Mouse (Mus musculus): ENCODE data around the gene Cbr2.
A peak's percentile ranks its signal among the peaks of the same experiment; 100 is the strongest.
"Not testable (repeated sequence)": the region's sequence is repeated elsewhere in the genome, so short reads cannot be mapped to it uniquely, and the experiment has no call there.

Gene Cbr2

GRCm38 (mm10) chr11:120731858-120732680 lies at the start of gene Cbr2:
Gene Cbr2, minus strand, starts transcription at chr11:120732114.
- peak; percentile 56 to 65 for DNase-seq (ENCODE audit: low spot score in 2 of 2)

DNA sequence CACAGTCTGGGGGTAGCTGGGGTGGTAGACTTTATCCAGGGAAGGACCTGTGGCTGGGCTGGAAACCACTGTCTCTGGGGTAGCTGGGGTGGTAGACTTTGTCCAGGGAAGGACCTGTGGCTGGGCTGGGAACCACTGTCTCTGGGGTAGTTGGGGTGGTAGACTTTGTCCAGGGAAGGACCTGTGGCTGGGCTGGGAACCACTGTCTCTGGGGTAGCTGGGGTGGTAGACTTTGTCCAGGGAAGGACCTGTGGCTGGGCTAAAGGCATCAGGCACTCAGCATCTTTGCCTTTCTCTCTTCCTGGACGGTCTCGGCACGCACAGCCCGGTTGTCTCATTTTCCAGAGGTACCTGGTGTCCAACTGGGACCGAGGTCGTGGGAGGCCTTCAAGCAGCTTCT lies 49.4 kb upstream of the Cbr2 start:
- DNase-seq (ENCODE audit: low spot score in 2 of 2), result not testable (repeated sequence)

- no peak for DNase-seq (ENCODE audit: low spot score in 2 of 2)
These were observed 48.0 kb upstream of the Cbr2 start for GRCm38 (mm10) chr11:120779876-120780275.

DNA sequence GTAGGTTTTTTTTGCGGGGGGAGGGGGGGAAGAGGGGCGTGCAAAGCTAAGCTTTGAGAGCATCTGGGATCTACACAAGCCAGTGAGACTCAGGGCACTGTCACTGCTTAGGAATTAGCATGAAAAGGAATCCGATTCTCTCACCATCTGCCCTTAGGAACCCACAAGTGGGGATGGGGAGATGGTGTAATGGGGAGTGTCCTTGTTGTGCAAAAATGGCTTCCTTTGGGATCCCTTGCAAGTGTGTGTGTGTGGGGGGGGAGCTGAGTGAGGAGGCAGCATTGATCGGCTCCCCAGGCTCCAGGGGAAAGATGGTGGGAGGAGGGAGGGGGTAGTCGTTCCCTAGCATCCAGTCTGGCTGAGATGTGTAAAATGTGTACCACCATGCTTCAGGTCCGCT lies 45.2 kb upstream of the Cbr2 start:
- DNase-seq (ENCODE audit: low spot score in 2 of 2), result no peak

DNA sequence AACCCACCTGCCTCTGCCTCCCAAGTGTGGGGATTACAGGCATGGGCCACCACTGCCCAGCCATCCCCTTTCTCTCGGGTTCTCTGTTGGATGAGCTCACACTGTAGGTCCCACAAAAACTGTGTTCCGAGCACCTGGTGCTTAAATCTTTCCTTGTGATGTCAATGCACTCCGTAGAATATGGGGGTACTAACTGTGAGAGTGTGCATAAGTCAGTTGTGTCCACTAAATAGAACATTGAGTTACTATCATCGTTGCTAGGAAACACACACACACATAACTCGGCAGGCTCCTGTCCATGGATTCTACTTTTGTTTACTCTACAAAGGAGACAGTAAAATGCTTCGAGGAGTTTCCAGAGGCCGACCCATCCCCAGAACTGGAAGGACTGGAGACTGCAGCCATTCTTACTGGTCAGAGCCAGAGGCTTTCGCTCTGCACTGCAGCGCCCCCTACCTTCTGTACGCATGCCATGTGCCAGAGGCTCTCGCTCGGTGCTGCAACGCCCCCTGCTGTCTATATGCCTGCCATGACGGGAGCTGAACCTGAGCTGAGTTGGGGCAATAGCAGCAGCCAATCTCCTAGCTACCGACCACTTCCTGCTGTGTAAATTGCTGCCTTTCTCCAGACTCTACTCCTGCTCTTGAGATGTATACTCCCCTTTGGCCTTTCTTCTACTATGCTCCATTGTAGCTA lies 44.0 kb upstream of the Cbr2 start:
- peak; percentile 91 to 95 for DNase-seq (ENCODE audit: low spot score in 2 of 2)

- no peak for DNase-seq (ENCODE audit: low spot score in 2 of 2)
These were observed 41.7 kb upstream of the Cbr2 start for GRCm38 (mm10) chr11:120773463-120774190.

DNA sequence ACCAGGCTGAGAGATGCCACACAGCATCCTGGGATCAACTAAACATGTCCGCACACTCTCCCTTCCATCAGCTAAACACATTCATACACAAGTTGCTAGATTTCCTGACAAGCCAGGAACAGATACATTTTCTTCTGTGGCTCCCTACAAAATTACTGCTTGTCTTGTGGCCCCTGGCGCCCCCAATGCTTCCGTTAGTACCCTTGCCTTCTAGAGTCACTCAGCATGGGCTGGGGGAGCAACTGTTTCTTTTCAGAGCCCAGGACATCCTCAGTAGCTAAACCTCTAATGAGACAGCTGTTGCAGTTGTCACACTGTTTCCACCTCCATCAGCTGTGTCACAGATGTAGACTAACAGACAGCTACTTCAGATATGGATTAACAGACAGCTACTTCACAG lies 40.8 kb upstream of the Cbr2 start:
- DNase-seq (ENCODE audit: low spot score in 2 of 2), result no peak

DNA sequence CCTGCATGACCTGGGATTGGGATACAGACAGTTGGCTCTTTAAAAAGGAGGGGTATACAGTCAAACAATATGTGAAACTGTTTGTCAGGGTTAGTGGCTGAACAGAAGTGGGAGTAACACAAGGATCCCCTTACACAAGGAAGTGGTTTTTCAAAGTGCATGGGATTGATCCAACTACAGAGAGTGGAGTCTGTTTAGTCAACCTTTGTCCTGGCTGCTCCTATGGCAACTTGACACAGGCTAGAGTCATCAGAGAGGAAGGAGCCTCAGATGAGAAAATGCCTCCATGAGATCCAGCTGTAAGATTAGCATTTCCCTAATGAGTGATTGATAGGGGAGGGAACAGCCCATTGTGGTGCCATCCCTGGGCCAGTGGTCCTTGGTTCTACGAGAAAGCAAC lies 36.3 kb upstream of the Cbr2 start:
- no peak for DNase-seq (ENCODE audit: low spot score in 2 of 2)

DNA sequence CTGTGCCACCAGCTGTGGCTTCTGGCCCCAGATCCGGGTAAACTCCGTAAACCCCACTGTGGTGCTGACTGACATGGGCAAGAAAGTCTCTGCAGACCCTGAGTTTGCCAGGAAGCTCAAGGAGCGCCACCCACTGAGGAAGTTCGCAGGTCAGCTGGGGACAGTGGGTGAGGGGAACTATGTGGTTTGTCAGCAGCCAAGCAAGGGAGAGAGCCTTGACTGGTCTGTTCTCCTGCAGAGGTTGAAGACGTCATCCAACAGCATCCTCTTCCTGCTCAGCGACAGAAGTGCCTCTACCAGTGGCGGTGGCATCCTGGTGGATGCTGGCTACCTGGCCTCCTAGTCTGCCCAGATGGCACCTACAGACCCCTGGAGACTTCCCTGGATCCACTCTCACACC lies 35.1 kb upstream of the Cbr2 start:
- not testable (repeated sequence) for DNase-seq (ENCODE audit: low spot score in 2 of 2)

GRCm38 (mm10) chr11:120763121-120763999 lies 31.4 kb upstream of the Cbr2 start:
- not testable (repeated sequence) for DNase-seq (ENCODE audit: low spot score in 2 of 2)

- DNase-seq (ENCODE audit: low spot score in 2 of 2), result not testable (repeated sequence)
These were observed 30.7 kb upstream of the Cbr2 start, which contains the start of gene Hmga1b for GRCm38 (mm10) chr11:120762672-120763041. Gene Hmga1b, plus strand, starts transcription at chr11:120762794.

DNA sequence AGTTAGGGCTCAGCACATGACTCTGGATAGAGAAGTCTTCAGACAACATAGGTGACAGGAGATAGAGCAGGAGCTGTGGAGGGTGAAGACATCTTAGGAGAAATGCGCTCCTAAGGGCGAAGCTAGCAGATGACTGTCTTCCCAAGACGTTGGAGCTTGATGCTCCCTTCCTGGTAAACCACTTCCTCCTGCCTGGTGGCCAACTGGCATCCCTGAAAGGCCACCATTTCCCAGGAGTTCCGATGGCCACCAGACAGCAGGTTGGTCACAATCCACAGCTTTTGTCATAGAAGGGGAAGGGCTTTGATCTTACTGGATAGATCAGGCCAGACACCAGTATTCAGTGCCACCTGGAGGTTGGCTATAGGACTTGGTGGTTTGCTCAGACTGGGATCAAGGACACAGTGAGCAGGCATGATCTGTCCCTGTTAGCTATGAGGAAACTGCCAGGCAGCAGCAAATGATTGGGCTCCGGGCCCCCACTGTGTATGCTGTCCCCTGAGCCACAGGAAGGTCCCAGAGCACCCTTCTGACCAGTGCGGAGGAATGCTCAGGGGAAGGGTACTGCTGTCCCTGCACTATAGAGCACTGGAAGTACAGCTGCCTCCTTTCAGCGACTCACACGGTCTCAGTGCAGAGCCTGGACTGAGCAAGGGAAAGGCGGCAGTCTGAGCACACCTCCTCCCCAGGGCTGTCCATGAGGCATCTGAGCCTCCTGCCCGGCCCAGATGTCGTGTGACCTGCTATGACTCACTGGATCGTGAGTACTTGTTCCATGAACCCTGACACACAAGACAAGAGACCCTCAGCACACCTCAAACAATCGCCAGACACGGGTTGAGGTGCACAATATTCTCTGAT lies 30.1 kb upstream of the Cbr2 start:
- no peak for DNase-seq (ENCODE audit: low spot score in 2 of 2)

DNA sequence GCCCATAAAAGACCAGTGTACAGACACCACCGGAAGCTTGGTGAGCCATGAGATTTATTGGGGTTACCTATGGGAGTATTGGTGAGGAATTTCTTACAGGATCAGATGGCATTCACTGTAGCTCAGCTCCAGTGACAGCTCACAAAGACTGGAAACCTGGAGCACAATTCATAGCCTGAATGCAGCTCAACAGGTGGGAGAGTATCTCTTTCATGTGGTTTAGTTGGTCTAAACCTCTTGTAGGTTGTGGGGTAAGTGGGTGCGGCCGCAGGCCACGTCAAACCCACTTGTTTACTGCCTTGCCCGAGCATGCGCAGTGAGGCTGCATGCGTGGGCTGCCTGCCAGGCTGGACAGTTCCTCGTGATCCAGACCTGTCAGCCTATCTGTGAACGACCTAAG lies 28.3 kb upstream of the Cbr2 start:
- DNase-seq (ENCODE audit: low spot score in 2 of 2), result no peak

DNA sequence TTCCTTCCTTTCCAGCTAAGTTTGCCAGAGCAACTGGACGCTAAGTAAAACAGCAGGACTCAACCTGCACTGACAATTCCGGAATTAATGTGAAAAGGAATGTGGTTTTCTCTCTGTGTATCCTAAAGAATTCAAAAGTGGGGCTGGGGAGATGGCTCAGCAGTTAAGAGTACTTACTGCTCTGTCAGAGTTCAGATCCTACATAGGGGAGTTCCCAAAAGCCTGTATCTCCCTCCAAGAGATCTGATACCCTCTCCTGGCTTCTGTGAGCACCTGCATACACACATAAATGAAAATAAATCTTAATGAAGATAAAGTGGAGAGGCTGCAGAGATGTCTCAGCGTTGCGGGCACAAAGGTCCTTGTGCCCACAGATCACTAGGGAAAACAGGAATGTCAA lies 19.7 kb upstream of the Cbr2 start:
- no peak for DNase-seq (ENCODE audit: low spot score in 2 of 2)

DNA sequence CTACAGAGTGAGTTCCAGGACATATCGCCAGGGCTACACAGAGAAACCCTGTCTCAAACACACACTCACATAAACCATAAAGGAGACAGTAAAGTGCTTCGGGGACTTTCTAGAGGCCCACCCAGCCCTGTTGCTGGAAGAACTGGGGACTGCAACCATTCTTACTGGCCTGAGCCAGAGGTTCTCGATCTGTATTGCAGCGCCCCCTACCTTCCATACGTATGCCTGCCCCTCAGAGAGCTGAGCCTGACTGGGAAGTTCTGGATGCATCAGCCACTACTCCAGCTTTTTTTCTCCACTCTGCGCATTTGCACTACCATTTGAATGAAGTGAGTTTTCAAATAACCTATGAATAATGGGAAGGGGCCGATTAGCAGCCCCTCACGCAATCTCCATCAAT lies 17.5 kb upstream of the Cbr2 start:
- DNase-seq (ENCODE audit: low spot score in 2 of 2), result peak in 1 of 2 experiments; percentile 36

DNA sequence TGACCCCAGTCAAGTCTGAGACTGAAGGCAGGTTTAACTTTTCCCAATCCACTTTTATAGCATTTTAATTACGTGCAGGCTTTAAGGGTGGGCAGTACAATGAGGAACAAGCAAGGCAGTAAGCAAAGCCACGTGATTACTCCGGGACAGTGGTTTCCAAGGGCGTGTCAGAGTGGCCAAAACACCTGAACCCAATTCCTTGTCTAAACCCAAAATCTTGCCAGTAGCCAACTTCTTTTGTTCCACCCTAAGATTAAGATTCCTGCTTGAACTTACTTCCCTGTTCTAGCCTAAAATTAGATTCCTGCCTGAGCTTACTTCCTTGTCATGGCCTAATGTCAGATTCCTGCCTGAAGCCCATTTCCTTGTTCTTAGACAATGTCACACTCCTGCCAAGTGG lies 16.1 kb upstream of the Cbr2 start:
- DNase-seq (ENCODE audit: low spot score in 2 of 2), result no peak

GRCm38 (mm10) chr11:120744121-120744701 lies 12.3 kb upstream of the Cbr2 start:
- DNase-seq (ENCODE audit: low spot score in 2 of 2), result no peak

GRCm38 (mm10) chr11:120740981-120741380 lies 9.1 kb upstream of the Cbr2 start:
- no peak for DNase-seq (ENCODE audit: low spot score in 2 of 2)

DNA sequence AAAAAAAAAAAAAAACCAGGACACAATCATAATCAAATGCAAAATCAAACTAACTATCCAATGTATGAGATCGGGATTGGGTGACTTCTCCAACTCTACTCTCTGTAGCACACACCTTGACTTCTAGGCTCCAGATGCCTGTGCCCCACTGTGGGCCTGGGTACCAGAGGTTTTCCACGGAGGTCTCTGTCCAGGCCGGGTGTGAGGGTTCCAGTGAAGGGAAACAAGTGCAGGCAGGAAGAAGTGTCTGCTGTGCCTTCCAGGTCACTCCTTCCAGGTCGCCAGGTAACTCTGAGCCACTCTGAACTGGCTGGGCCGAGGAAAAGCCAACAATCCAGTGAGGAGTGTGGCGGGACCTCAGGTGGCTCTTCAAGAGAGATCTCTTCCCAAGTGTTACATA lies 4.5 kb upstream of the Cbr2 start:
- DNase-seq (ENCODE audit: low spot score in 2 of 2), result no peak

DNA sequence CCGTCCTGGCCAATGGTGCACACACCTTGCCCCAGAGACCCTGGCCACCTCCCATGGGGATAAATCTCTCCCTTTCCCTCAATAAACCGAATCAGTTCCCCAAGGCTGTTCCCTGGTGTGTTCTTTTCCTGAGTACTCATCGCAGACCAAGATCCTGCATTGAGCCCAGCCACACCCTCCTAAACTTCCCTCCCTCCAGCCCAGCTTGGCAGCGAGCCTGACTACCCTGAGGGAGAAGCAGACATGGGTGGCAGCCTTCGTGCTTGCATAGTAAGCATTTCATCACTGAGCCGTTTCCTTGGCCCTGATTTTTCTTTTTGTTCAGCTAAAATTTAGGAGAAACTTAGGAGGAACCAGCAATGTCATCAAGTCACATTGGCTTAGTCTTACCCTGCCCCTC lies 1.6 kb upstream of the Cbr2 start:
- DNase-seq (ENCODE audit: low spot score in 2 of 2), result peak; percentile 49 to 80
